Mouse (Mus musculus) liver, embryonic 14.5 days (tissue): ENCODE results near the gene Fam49a. TPM values are rescaled to one million over a fixed set of nuclear protein-coding genes. Genes with fewer than 3 reads are reported as not detected.
A peak's percentile ranks its signal among the peaks of the same experiment; 100 is the strongest.

Experiments used
- ATAC-seq: fragments of 200-750 bp; cut with Nextera tagmentation; 2 replicates; pipeline ENCODE4 v1.8.0; 2017; ENCODE audit warnings: moderate number of reproducible peaks, mild to moderate bottlenecking, moderate library complexity; ENCODE audit not compliant: insufficient read depth
- DNase-seq, 3 experiments: peaks; one replicate each; pipeline ENCODE4 v3.0.0-alpha.2; 2012 to 2013; ENCODE audit warnings: low read depth in 3 of 3, low spot score in 3 of 3
- H3K27ac ChIP-seq: fragments of 300-500 bp; sonication (generic); 2 replicates; pipeline ENCODE4 v1.5.1; 2014; ENCODE audit warnings: moderate library complexity, mild to moderate bottlenecking, control low read depth, inconsistent platforms
- H3K27me3 ChIP-seq: fragments of 300-500 bp; sonication (generic); 2 replicates; pipeline ENCODE4 v1.6.1; 2014; ENCODE audit warnings: mild to moderate bottlenecking, low read length, moderate library complexity; ENCODE audit not compliant: control insufficient read depth, insufficient read depth
- H3K36me3 ChIP-seq: fragments of 300-500 bp; sonication (generic); replicated peaks from 2 replicates; pipeline ENCODE4 v1.6.1; 2014; ENCODE audit warnings: low read depth; ENCODE audit not compliant: control insufficient read depth, insufficient read depth
- H3K4me1 ChIP-seq, 2 experiments: fragments of 200-500 bp in 1 of 2; fragments of 300-500 bp in 1 of 2; sonication (generic) in 1 of 2; replicated peaks; 2 replicates each; pipeline ENCODE4 v1.6.1; 2012 to 2014; ENCODE audit warnings: antibody characterized with exemption in 1 of 2, inconsistent platforms in 1 of 2, low read length in 1 of 2; ENCODE audit not compliant: control insufficient read depth in 2 of 2, insufficient read depth in 2 of 2
- H3K4me2 ChIP-seq: fragments of 300-500 bp; sonication (generic); 2 replicates; pipeline ENCODE4 v1.6.1; 2014; ENCODE audit warnings: low read depth, mild to moderate bottlenecking, control low read depth, moderate library complexity
- H3K4me3 ChIP-seq, 2 experiments: fragments of 200-500 bp in 1 of 2; fragments of 300-500 bp in 1 of 2; sonication (generic) in 1 of 2; 2 replicates each; pipeline ENCODE4 v1.5.1; 2012 to 2014; ENCODE audit warnings: low read depth in 2 of 2, low read length in 2 of 2, mild to moderate bottlenecking in 2 of 2, control low read depth in 1 of 2, inconsistent platforms in 1 of 2, moderate library complexity in 1 of 2; ENCODE audit not compliant: insufficient read depth in 1 of 2
- H3K9ac ChIP-seq: fragments of 300-500 bp; sonication (generic); replicated peaks from 2 replicates; pipeline ENCODE4 v1.6.1; 2014; ENCODE audit warnings: mild to moderate bottlenecking, control low read depth, moderate library complexity
- H3K9me3 ChIP-seq: fragments of 300-500 bp; sonication (generic); 2 replicates; pipeline ENCODE4 v1.6.1; 2016; ENCODE audit warnings: low read length, mixed read lengths; ENCODE audit not compliant: control insufficient read depth
- CTCF ChIP-seq: IDR thresholded peaks from 2 replicates; pipeline ENCODE4 v1.5.1; 2016; ENCODE audit warnings: antibody characterized with exemption, low read depth, control low read depth
- EP300 ChIP-seq: IDR thresholded peaks from 2 replicates; pipeline ENCODE4 v1.6.1; 2016; ENCODE audit warnings: antibody characterized with exemption, low read depth
- WGBS: fragments of 180-500 bp; shearing (Covaris S2); extraction: QIAGEN DNeasy Blood & Tissue Kit; methylation state at CpG from one replicate; pipeline ENCODE4 v1.1.7; 2014; ENCODE audit not compliant: insufficient replicate concordance; 5-methylcytosine and 5-hydroxymethylcytosine counted together
- polyA plus RNA-seq, 2 experiments: library from polyadenylated mRNA; depleted of rRNA in 1 of 2; stranded (reverse) in 1 of 2; unstranded in 1 of 2; fragments of >200 nt; fragmentation: Nextera tagmentation in 1 of 2; extraction: Ambion mirVana in 1 of 2; gene quantifications; 2 replicates each; pipeline versions ENCODE4 v1.2.1 to v1.2.3; 2012 to 2014

Fam49a gene
- polyA plus RNA-seq, 2 experiments, result 1.0 to 2.4 TPM

DNA sequence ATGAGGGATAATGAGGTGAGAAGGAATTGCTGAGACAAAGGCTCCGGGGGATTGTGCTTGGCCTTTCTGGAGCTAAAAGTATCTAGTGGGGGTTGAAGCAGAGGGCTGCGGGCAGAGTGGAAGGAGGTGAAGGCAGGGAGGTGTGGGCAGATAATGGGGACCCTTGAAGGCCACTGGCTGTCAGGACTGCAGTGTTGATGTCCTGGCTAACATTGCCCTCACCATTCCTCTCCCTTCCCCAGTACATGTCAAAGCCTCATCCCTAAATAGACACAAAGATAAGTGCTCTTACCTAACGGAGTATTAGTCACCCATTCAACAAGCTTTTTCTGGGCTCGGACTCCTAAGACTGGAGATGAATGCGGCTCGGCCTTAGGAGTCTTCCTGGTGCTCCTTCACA, 44.9 kb downstream of the Fam49a start:
- Histone ChIP-seq H3K9me3 (no peaks in the 10 kb centered on the region), H3K36me3 (no peaks in the 10 kb centered on the region), H3K4me3 (no peak overlapping the region), H3K27ac (no peak overlapping the region), H3K9ac (no peak overlapping the region), H3K4me2 (no peak overlapping the region), H3K27me3 (no peaks in the 10 kb centered on the region), H3K4me1 (no peaks in the 10 kb centered on the region)
- TF ChIP-seq EP300 (no peak), CTCF (no peak)
- no peak for DNase-seq
- 63% methylated on average over 6 of the region's 6 CpGs for WGBS
- no peak for ATAC-seq

DNA sequence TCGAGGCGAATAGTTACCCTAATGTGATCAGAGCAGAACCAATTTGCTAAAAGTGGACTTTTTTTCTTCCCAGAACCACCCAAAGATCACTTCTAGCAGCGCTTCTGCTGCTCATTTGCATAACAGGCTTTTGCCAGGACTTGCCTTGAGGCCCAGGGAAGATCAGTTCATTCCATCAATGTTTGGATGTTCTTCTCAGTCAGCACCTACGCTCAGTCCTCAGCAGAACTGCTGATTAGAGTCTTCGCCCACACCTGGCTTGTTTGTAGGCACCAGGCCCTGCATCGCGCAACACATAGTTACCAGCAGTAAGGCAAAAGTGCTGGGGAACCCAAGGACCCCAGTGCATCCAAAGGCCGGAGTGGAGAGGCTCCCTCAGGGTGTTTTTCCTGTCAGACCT, 45.3 kb downstream of the Fam49a start:
- Histone ChIP-seq H3K36me3 (no peaks in the 10 kb centered on the region), H3K4me3 (no peak overlapping the region), H3K9ac (no peak overlapping the region), H3K27me3 (no peaks in the 10 kb centered on the region), H3K27ac (no peak overlapping the region), H3K4me2 (no peak overlapping the region), H3K4me1 (no peaks in the 10 kb centered on the region), H3K9me3 (no peaks in the 10 kb centered on the region)
- TF ChIP-seq EP300 (no peak), CTCF (no peak)
- 68% methylated on average over 8 of the region's 8 CpGs for WGBS
- DNase-seq, result no peak
- no peak for ATAC-seq

GRCm38 (mm10) chr12:12313437-12313836, 51.5 kb downstream of the Fam49a start:
- peak; percentile 57 for TF ChIP-seq CTCF
- no peak for TF ChIP-seq EP300
- DNase-seq (no peak), ATAC-seq (no peak)
- Histone ChIP-seq H3K4me1 (no peaks in the 10 kb centered on the region), H3K4me3 (no peak overlapping the region), H3K27me3 (no peaks in the 10 kb centered on the region), H3K4me2 (no peak overlapping the region), H3K9me3 (no peaks in the 10 kb centered on the region), H3K9ac (no peak overlapping the region), H3K36me3 (no peaks in the 10 kb centered on the region), H3K27ac (no peak overlapping the region)

DNA sequence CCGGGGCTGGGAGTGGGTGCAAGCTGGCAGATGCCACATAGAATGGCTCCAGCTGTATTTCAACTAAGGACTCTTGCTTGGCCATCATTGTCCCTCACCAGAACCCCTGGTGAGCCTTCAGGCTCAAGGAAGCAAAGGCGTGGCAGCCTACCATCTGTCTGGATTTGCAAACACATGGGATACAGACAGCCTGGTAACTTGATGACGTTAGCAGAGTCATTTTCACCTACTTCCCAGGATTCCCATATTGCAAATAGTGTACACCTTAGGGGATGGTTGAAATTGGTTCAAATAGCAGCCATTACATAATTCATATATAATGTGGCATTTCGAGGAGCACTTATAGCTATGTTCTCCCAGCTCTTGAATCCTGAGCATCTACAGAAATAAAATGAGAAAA, 52.0 kb downstream of the Fam49a start:
- TF ChIP-seq CTCF (no peak), EP300 (no peak)
- Histone ChIP-seq H3K27me3 (no peaks in the 10 kb centered on the region), H3K27ac (no peak overlapping the region), H3K4me1 (no peaks in the 10 kb centered on the region), H3K4me2 (no peak overlapping the region), H3K9ac (no peak overlapping the region), H3K4me3 (no peak overlapping the region), H3K36me3 (no peaks in the 10 kb centered on the region), H3K9me3 (no peaks in the 10 kb centered on the region)
- ATAC-seq (no peak), DNase-seq (no peak)
- 53% methylated on average over 4 of the region's 4 CpGs for WGBS

DNA sequence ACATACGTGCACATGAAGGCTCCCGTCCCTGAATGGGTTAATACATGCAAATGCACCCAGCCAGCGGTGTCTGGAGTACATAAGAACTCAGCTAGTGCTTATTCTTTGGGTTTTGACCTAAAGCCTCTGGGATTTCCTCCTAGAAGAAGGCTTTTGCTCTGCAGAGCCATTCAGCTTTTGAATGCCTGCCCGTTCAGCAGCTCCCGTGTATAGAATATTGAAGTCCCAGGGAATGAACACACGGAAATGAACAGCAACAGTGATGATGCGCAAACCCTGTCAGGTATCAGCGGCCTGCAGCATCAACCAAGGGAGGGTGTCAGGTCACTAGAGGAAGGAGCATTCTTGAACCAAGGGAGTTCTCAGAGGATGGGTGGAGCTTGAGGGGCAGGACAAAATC, 52.4 kb downstream of the Fam49a start:
- Histone ChIP-seq H3K27me3 (no peaks in the 10 kb centered on the region), H3K27ac (no peak overlapping the region), H3K36me3 (no peaks in the 10 kb centered on the region), H3K4me1 (no peaks in the 10 kb centered on the region), H3K4me2 (no peak overlapping the region), H3K9ac (no peak overlapping the region), H3K4me3 (no peak overlapping the region), H3K9me3 (no peaks in the 10 kb centered on the region)
- 74% methylated on average over 8 of the region's 8 CpGs for WGBS
- TF ChIP-seq CTCF (no peak), EP300 (no peak)
- DNase-seq, result no peak
- no peak for ATAC-seq

GRCm38 (mm10) chr12:12315011-12315410, 53.1 kb downstream of the Fam49a start:
- Histone ChIP-seq H3K9ac (no peak overlapping the region), H3K4me2 (no peak overlapping the region), H3K27me3 (no peaks in the 10 kb centered on the region), H3K4me3 (no peak overlapping the region), H3K36me3 (no peaks in the 10 kb centered on the region), H3K9me3 (no peaks in the 10 kb centered on the region), H3K4me1 (no peaks in the 10 kb centered on the region), H3K27ac (no peak overlapping the region)
- TF ChIP-seq EP300, result no peak
- TF ChIP-seq CTCF, result no peak
- WGBS, result 46% methylated on average over 5 of the region's 5 CpGs
- DNase-seq (no peak), ATAC-seq (no peak)
